Mouse (Mus musculus): Measurements from ENCODE around the gene Fabp3.

The Fabp3 gene

GRCm38 (mm10) chr4:130325446-130325845, 17.1 kb downstream of the Fabp3 start:
- no peak for DNase-seq (ENCODE audit: low spot score)

GRCm38 (mm10) chr4:130327366-130327765, 19.0 kb downstream of the Fabp3 start:
- DNase-seq (ENCODE audit: low spot score), result no peak

DNA sequence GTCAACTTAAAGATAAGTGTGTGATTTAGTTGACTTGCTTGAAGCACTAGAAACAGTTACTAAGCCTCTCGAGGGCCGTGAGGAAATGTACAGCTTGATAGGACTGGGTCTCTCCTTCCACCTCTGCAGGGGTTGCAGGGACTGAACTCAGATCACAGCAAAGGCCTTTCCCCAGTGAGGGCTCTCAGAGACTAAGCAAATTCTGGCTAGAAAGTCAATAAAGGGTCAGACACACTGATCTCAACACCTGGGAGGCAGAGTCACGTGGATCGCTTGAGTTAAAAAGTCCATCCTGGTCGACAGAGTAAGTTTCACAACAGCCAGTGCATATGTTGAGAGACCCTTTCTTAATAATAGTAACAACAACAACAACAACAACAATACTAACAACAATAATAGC, 27.5 kb downstream of the Fabp3 start:
- no peak for DNase-seq (ENCODE audit: low spot score)

DNA sequence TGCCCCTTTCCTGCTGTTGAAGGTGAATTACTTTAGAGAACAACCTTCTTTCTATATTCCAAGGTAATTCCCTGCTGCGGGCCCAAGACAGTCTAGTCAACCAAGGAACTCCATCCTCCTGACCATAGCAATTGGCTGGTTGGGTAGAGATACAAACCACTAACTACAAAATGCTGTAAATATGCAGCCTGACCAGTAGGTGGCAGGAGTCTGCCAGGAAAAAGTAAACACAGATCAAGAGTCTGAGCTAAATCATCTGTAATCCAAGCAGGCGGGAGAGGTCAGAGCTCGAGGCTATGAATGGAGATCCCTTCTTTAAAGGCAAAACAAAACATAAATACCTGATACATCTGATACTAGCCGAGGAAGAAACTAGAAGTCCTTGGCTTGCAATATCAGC, 33.3 kb downstream of the Fabp3 start:
- DNase-seq (ENCODE audit: low spot score), result peak; percentile 43

GRCm38 (mm10) chr4:130349666-130350065, 41.3 kb downstream of the Fabp3 start:
- no peak for DNase-seq (ENCODE audit: low spot score)

- DNase-seq (ENCODE audit: low spot score), result no peak
Observed at GRCm38 (mm10) chr4:130350690-130351422, 42.5 kb downstream of the Fabp3 start.

GRCm38 (mm10) chr4:130352588-130352987, 44.2 kb downstream of the Fabp3 start:
- no peak for DNase-seq (ENCODE audit: low spot score)

DNA sequence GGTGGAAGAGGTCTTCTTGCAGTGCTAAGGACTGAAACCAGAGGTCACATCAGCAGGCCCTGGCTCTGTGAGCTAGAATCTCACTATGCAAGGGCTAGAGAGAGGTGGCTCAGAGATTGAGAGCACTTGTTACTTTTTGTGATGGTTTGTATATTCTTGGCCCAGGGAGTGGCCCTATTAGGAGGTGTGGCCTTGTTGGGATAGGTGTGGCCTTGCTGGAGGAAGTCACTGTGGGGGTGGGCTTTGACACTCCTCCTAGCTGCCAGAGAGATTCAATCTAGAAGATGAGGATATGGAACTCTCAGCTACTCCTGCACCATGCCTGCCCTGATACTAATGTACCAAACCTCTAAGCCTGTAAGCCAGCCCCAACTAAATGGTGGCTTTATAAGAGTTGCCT, 49.6 kb downstream of the Fabp3 start:
- no peak for DNase-seq (ENCODE audit: low spot score)

DNA sequence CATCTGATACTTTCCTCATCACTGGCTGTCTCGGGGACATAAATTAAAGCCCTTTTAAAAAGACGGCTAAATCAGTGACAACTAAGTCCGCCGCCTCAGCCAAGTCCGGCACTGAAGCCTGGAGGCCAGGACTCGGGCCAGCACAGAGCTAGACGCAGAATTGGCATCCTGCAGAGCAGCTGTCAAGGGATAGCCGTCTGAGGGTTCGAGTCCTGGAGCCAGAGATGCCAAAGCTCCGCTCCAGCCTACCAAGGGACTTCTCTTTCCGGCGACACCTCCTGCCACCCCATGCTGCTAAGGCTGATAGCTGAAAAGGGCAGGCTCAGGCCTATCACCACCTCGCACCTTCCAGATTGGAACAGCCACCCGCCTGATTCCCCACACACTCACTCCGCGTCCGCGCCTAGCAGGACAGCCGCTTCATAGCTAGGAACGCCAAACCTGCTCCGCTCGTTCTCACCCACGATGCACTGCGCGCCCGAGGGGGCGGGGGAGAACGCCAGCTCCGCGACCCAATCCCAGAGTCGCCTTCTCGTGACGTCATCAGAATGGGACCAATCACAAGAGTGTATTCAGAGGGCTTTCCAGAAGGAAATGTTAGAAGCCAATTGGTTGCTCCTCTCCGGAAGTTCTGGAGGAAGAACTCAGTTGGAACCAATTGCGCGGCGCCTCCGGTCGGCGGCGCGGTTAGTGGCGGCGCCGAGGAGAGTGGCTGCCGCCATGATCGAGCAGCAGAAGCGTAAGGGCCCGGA, 51.3 kb downstream of the Fabp3 start, which contains the start of the genes Zcchc17 and Snrnp40:
TSS of gene Zcchc17 (minus strand) at position 458 of the 752 bp plus-strand sequence.
TSS of gene Snrnp40 (plus strand) at position 647 of the 752 bp plus-strand sequence.
- peak; percentile 99 for DNase-seq (ENCODE audit: low spot score)

DNA sequence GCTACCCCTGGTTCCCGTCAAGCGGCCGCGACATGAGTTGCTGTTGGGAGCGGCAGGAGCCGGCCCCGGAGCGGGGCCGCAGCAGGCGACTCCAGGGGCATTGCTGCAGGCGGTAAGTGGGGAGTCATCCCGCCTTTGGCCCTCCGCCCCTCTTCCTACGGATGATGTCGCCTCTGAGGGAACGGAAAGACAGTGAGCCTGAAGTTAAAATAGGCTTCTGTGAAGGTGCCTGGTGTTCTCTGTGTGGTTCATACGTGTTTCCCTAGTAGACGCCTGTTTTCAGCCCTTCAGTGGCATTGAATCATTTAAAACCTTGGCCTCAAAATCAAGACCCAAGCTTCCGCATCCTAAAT, 51.8 kb downstream of the Fabp3 start:
- no peak for DNase-seq (ENCODE audit: low spot score)
